Mouse (Mus musculus) thymus, postnatal 36 days (tissue): ENCODE measurements around the gene 2210407C18Rik.

Experiments
- DNase-seq, 2 experiments: peaks; one replicate each; pipeline ENCODE4 v3.0.0; 2022; ENCODE audit warnings: mixed read lengths in 2 of 2

The 2210407C18Rik gene

GRCm38 (mm10) chr11:58615975-58616374 lies at the start of gene 2210407C18Rik:
Gene 2210407C18Rik (minus strand): TSS chr11:58616075.
- no peak for DNase-seq

GRCm38 (mm10) chr11:58658596-58658995 lies 42.7 kb upstream of the 2210407C18Rik start, which contains the start of gene Olfr322:
Gene Olfr322 (plus strand): TSS chr11:58658782.
- no peak for DNase-seq

- no peak for DNase-seq
These were observed 39.3 kb upstream of the 2210407C18Rik start for GRCm38 (mm10) chr11:58655151-58655550.

- DNase-seq: peak; percentile 58 to 61
These were observed 27.5 kb upstream of the 2210407C18Rik start for GRCm38 (mm10) chr11:58643350-58643749.

GRCm38 (mm10) chr11:58641638-58642358 lies 25.9 kb upstream of the 2210407C18Rik start:
- DNase-seq: no peak

GRCm38 (mm10) chr11:58641057-58641456 lies 25.2 kb upstream of the 2210407C18Rik start:
- DNase-seq: no peak

- no peak for DNase-seq
These were observed 24.5 kb upstream of the 2210407C18Rik start, which contains the start of gene Trim58 for GRCm38 (mm10) chr11:58640272-58640867. Gene Trim58 (plus strand): TSS chr11:58640465.

GRCm38 (mm10) chr11:58638176-58638701 lies 22.4 kb upstream of the 2210407C18Rik start:
- no peak for DNase-seq

- DNase-seq: peak; percentile 51 to 54
These were observed 20.6 kb upstream of the 2210407C18Rik start for GRCm38 (mm10) chr11:58636376-58636977.

GRCm38 (mm10) chr11:58634878-58635277 lies 19.0 kb upstream of the 2210407C18Rik start:
- DNase-seq: no peak

- no peak for DNase-seq
These were observed 14.5 kb upstream of the 2210407C18Rik start, which contains the start of gene Olfr323 for GRCm38 (mm10) chr11:58630401-58630800. Gene Olfr323 (minus strand): TSS chr11:58630501.

GRCm38 (mm10) chr11:58626146-58626545 lies 10.3 kb upstream of the 2210407C18Rik start:
- no peak for DNase-seq

- no peak for DNase-seq
These were observed 2.9 kb upstream of the 2210407C18Rik start for GRCm38 (mm10) chr11:58618793-58619192.

GRCm38 (mm10) chr11:58618369-58618768 lies 2.5 kb upstream of the 2210407C18Rik start:
- DNase-seq: no peak

- no peak for DNase-seq
These were observed 1.3 kb downstream of the 2210407C18Rik start for GRCm38 (mm10) chr11:58614526-58614925.

GRCm38 (mm10) chr11:58613359-58613758 lies 2.5 kb downstream of the 2210407C18Rik start:
- DNase-seq: no peak

GRCm38 (mm10) chr11:58607030-58607429 lies 8.8 kb downstream of the 2210407C18Rik start:
- no peak for DNase-seq

- no peak for DNase-seq
These were observed 9.5 kb downstream of the 2210407C18Rik start for GRCm38 (mm10) chr11:58606177-58606919.

- DNase-seq: no peak
These were observed 10.6 kb downstream of the 2210407C18Rik start for GRCm38 (mm10) chr11:58605228-58605627.

GRCm38 (mm10) chr11:58604688-58605087 lies 11.2 kb downstream of the 2210407C18Rik start:
- DNase-seq: no peak

GRCm38 (mm10) chr11:58602800-58603560 lies 12.9 kb downstream of the 2210407C18Rik start:
- DNase-seq: no peak

GRCm38 (mm10) chr11:58602062-58602461 lies 13.8 kb downstream of the 2210407C18Rik start:
- no peak for DNase-seq
